Mouse (Mus musculus): ENCODE measurements at regions not wholly inside any gene's neighbourhood (a gene's known extent, or its start where the extent isn't known, plus 50 kb on each side); places are given as distances from the start of the nearest gene placed in this dataset.
"Not testable (repeated sequence)": the region's sequence is repeated elsewhere in the genome, so short reads cannot be mapped to it uniquely, and the experiment has no call there.

DNA sequence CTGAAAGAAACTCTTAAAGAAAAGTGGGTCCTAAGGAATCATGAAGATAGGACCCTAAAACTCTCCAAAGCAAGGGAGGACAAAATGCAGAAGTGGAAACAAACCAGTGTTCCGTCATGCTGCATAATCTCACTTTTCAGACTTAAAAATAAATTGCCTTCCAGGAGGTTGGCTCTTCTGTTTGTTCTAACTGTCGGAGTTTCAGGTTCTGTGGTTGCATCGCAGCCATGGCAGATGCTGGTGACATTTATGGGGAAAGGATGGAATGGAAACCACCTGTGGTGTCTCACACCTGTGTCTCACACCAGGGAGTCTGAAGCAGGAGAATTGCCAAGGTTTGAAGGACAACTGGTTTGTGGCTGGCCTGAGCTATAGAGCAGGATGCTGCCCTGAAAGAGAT lies 50.9 kb upstream of the Hivep1 start:
- Histone ChIP-seq H3K4me3 (replicated peaks; ENCODE audit: extremely low read depth, low read depth, low read length) (no peak overlapping the region), H3K4me1 (ENCODE audit: control insufficient read depth, insufficient read depth, low read length) (no peaks in the 10 kb centered on the region)
- TF ChIP-seq CTCF (IDR thresholded peaks at IDR 0.05; ENCODE audit: insufficient read depth, low read length), result no peak
- no peak for TF ChIP-seq POLR2A (IDR thresholded peaks at IDR 0.05; ENCODE audit: borderline replicate concordance, extremely low read depth, low read depth, low read length)
- no peak for DNase-seq
- WGBS, result 64% methylated on average over 3 of the region's 3 CpGs

DNA sequence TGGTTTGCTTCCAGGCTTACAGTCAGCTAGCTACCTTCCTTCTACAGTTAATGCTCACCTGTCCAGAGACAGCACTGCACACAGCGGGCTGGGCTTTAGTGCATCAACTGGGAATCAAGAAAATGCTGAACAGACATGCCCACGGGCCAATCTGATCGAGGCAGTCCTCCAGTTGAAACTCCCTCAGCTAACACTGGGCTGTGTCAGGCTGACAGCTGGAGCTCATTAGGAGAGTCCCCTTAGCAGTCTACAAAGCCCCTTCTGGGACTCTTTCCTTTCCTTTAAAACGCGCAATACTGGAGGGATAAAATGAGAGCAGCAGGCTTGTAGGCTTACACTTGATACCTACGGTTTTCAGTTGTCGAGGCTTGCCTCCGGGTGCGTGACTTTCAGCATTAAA lies 53.9 kb upstream of the Hivep1 start:
- 71% methylated on average over 9 of the region's 9 CpGs for WGBS
- no peaks in the 10 kb centered on the region for H3K4me1 ChIP-seq (ENCODE audit: control insufficient read depth, insufficient read depth, low read length)
- no peak overlapping the region for H3K4me3 ChIP-seq (replicated peaks; ENCODE audit: extremely low read depth, low read depth, low read length)
- DNase-seq, result no peak
- TF ChIP-seq CTCF (IDR thresholded peaks at IDR 0.05; ENCODE audit: insufficient read depth, low read length) (no peak), POLR2A (IDR thresholded peaks at IDR 0.05; ENCODE audit: borderline replicate concordance, extremely low read depth, low read depth, low read length) (no peak)

DNA sequence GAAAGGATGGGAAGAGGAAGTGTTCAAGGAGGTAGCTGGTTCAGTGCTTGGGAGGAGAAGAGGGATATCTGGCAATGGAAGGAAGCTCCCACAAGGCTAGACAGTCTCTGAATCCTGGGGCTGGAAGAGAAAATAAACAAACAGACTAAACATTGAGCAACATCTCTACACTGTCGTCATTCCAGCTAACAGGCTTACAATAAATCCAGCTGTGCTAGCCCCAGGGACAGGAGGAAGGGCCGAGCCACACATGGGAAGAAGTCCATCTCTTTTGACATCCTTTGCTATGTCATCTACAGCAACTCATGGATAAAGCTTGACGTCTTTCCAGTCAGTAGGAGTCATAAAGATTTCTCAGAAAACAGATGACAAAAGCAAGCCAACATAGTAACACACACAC lies 57.7 kb upstream of the Hivep1 start:
- H3K4me3 ChIP-seq (replicated peaks; ENCODE audit: extremely low read depth, low read depth, low read length), result no peak overlapping the region
- TF ChIP-seq CTCF (IDR thresholded peaks at IDR 0.05; ENCODE audit: insufficient read depth, low read length), result no peak
- TF ChIP-seq POLR2A (IDR thresholded peaks at IDR 0.05; ENCODE audit: borderline replicate concordance, extremely low read depth, low read depth, low read length), result no peak
- H3K4me1 ChIP-seq (ENCODE audit: control insufficient read depth, insufficient read depth, low read length), result no peaks in the 10 kb centered on the region
- 43% methylated on average over 3 of the region's 3 CpGs for WGBS
- DNase-seq, result no peak

DNA sequence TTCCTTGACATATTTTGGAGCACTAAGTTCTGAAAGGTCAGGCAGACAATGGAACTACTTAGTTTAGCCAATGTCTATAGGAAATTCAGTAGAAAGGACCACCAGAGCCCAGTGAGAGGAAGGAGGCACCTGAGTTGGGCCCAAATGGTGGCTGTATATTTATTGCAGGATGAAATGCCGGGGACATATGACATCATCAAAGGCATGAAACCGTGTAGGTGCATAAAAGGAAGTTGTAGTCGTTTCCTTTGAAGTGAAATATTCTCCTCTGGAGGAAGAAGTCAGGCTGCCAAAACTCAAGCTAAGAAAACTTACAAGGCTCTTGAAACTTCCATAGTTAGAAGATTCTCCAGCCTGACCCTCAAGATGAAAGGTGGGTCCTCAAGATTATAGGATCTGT lies 75.9 kb upstream of the Hivep1 start:
- no peak overlapping the region for H3K4me3 ChIP-seq (replicated peaks; ENCODE audit: extremely low read depth, low read depth, low read length)
- no peak for DNase-seq
- TF ChIP-seq POLR2A (IDR thresholded peaks at IDR 0.05; ENCODE audit: borderline replicate concordance, extremely low read depth, low read depth, low read length) (no peak), CTCF (IDR thresholded peaks at IDR 0.05; ENCODE audit: insufficient read depth, low read length) (no peak)
- no peaks in the 10 kb centered on the region for H3K4me1 ChIP-seq (ENCODE audit: control insufficient read depth, insufficient read depth, low read length)
- 31% methylated on average over 3 of the region's 3 CpGs for WGBS

DNA sequence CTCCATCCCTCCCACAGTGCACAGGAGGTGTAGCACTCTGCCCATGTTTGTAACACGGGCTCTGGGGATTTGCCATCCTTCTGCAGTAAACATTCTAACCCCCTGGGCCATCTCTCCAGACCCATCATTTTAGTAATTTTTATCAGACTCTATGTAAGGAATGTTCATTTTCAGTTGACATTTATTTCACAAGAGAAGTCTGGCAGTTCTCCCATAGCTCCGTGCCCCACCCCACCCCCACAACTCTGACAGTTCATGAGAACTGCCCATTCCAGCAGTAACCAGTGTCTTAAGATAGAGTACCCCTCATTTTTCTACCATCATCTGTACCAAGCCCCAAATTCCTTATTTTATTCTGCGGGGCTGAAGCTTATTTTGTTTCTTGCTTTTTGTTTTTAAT lies 88.9 kb upstream of the Hivep1 start:
- WGBS, result 64% methylated on average over 3 of the region's 3 CpGs
- DNase-seq, result no peak
- Histone ChIP-seq H3K4me3 (replicated peaks; ENCODE audit: extremely low read depth, low read depth, low read length) (no peak overlapping the region), H3K4me1 (ENCODE audit: control insufficient read depth, insufficient read depth, low read length) (no peaks in the 10 kb centered on the region)
- TF ChIP-seq POLR2A (IDR thresholded peaks at IDR 0.05; ENCODE audit: borderline replicate concordance, extremely low read depth, low read depth, low read length), result no peak
- no peak for TF ChIP-seq CTCF (IDR thresholded peaks at IDR 0.05; ENCODE audit: insufficient read depth, low read length)

DNA sequence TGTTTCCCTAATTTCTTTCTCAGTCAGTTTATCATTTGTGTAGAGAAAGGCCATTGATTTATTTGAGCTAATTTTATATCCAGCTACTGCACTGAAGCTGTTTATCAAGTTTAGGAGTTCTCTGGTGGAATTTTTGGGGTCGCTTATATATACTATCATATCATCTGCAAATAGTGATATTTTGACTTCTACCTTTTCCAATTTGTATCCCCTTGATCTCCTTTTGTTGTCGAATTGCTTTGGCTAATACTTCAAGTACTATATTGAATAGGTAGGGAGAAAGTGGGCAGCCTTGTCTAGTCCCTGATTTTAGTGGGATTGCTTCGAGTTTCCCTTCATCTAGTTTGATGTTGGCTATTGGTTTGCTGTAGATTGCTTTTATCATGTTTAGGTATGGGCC lies 90.9 kb upstream of the Hivep1 start:
- H3K4me1 ChIP-seq (ENCODE audit: control insufficient read depth, insufficient read depth, low read length); H3K4me3 ChIP-seq (replicated peaks; ENCODE audit: extremely low read depth, low read depth, low read length); DNase-seq: not testable (repeated sequence)
- 87% methylated on average over 3 of the region's 3 CpGs for WGBS

DNA sequence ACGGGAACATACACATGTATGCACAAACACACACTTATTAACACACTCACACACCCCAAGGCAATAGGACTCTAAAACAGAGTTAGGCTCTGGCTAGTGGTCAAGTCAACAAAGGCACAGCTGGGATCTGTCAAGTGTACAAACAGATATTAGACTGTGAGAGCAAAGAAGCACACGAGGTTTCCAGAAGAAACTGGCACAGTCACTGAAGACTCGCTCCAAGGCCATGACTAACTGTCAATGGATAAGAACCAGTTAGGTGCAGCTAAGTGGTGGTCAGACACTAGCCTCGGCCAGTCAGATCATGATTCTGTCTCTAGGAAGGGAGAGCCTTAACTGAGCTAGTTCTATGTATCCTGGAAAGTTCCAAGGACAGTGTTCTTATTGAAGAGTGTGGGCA lies 93.9 kb upstream of the Hivep1 start:
- TF ChIP-seq POLR2A (IDR thresholded peaks at IDR 0.05; ENCODE audit: borderline replicate concordance, extremely low read depth, low read depth, low read length), result no peak
- TF ChIP-seq CTCF (IDR thresholded peaks at IDR 0.05; ENCODE audit: insufficient read depth, low read length), result no peak
- no peak for DNase-seq

DNA sequence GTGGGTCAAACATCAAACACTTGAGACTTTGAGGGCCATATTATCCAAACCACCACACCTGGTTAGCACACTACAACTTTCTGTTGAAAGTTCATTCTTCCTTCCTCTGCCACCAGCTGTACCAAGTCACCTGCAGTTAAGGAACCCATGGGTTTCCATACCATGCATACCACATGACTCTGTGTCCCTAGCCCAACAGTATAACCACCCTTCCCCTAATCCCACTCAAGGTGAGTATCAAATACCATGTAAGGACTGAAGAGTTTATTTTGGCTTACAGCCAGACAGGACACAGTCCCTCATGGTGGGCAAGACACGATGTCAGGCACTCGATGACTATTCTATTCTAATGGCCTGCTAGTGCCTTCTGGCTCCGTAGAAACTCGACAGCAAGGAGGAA lies 95.9 kb upstream of the Hivep1 start:
- TF ChIP-seq POLR2A (IDR thresholded peaks at IDR 0.05; ENCODE audit: borderline replicate concordance, extremely low read depth, low read depth, low read length) (no peak), CTCF (IDR thresholded peaks at IDR 0.05; ENCODE audit: insufficient read depth, low read length) (no peak)
- 62% methylated on average over 4 of the region's 4 CpGs for WGBS
- Histone ChIP-seq H3K4me3 (replicated peaks; ENCODE audit: extremely low read depth, low read depth, low read length) (no peak overlapping the region), H3K4me1 (ENCODE audit: control insufficient read depth, insufficient read depth, low read length) (no peaks in the 10 kb centered on the region)
- DNase-seq, result no peak

More for the DNA sequence above, 93.9 kb upstream of the Hivep1 start:
- H3K4me3 ChIP-seq (replicated peaks; ENCODE audit: extremely low read depth, low read depth, low read length), result no peak overlapping the region
- no peaks in the 10 kb centered on the region for H3K4me1 ChIP-seq (ENCODE audit: control insufficient read depth, insufficient read depth, low read length)
- 55% methylated on average over 4 of the region's 4 CpGs for WGBS

DNA sequence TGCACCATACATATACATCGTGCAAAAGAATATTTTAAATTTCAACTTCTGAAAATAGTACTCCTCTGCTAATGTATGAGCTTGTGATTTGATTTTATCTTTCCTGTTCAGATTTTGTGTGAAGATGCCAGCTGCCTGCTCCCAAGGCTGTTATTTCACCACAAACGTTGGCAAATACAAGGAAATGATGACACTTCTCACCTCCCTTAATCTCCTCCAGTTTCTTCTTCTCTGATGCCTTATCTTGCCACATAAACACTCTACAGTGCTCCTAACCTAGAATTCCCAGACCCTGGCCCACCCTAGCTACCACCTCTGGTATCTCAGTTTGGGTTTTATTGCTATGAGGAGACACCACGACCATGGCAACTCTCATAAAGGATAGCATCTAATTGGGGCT lies 96.6 kb upstream of the Hivep1 start:
- TF ChIP-seq CTCF (IDR thresholded peaks at IDR 0.05; ENCODE audit: insufficient read depth, low read length) (no peak), POLR2A (IDR thresholded peaks at IDR 0.05; ENCODE audit: borderline replicate concordance, extremely low read depth, low read depth, low read length) (no peak)
- Histone ChIP-seq H3K4me3 (replicated peaks; ENCODE audit: extremely low read depth, low read depth, low read length) (no peak overlapping the region), H3K4me1 (ENCODE audit: control insufficient read depth, insufficient read depth, low read length) (no peaks in the 10 kb centered on the region)
- DNase-seq, result no peak
- WGBS, result 68% methylated on average over 3 of the region's 3 CpGs

DNA sequence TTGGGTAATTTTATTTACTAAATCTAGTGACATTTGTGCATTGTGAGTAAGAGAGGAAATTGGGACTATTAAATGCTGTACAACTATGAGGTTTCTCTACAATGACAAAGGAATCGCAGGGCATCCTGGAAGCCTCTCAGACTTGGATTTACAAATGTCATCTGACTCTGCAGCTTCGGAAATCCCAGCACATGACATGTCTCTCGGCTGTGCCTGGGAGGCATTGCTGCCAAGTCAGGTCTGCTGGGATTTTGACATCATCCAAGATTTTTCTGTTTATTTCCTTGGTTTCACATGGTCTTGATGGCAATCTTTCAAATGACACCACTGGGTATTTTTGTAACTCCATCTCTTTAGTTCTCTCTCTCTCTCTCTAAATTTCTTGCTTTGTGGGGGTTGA lies 99.4 kb upstream of the Hivep1 start:
- DNase-seq, result no peak
- Histone ChIP-seq H3K4me1 (ENCODE audit: control insufficient read depth, insufficient read depth, low read length) (no peaks in the 10 kb centered on the region), H3K4me3 (replicated peaks; ENCODE audit: extremely low read depth, low read depth, low read length) (no peak overlapping the region)
- 44% methylated on average over 3 of the region's 3 CpGs for WGBS
- TF ChIP-seq CTCF (IDR thresholded peaks at IDR 0.05; ENCODE audit: insufficient read depth, low read length) (no peak), POLR2A (IDR thresholded peaks at IDR 0.05; ENCODE audit: borderline replicate concordance, extremely low read depth, low read depth, low read length) (no peak)

DNA sequence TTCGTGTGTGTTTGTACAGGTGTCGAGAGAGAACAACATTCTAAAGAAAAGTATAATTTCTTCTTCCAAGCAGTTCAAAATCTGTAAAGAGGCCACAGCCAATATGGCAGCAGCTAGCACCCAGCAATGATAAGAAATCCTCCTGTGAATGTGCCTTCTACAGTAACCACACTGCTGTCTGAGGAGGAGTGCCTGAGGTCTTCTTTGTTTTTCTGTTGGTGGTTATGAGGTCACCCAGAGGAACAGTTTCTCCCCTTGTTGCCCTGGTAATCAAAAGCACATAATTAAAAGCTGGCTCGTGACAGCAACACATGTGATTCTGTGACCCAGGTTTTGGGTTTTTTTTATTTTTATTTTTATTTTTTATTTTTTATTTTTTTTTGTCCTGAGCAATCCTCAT lies 100.8 kb upstream of the Adtrp start:
- no peak for DNase-seq
- no peak overlapping the region for H3K4me3 ChIP-seq (replicated peaks; ENCODE audit: extremely low read depth, low read depth, low read length)
- no peak for TF ChIP-seq POLR2A (IDR thresholded peaks at IDR 0.05; ENCODE audit: borderline replicate concordance, extremely low read depth, low read depth, low read length)
- TF ChIP-seq CTCF (IDR thresholded peaks at IDR 0.05; ENCODE audit: insufficient read depth, low read length), result no peak
- WGBS, result 82% methylated on average over 3 of the region's 3 CpGs
- H3K4me1 ChIP-seq (ENCODE audit: control insufficient read depth, insufficient read depth, low read length), result no peaks in the 10 kb centered on the region

Data from lung, adult 2 months (tissue).